Mouse (Mus musculus): ENCODE results near the gene Fnbp1. TPM values are rescaled to one million over a fixed set of nuclear protein-coding genes. Genes with fewer than 3 reads are reported as not detected.
A peak's percentile ranks its signal among the peaks of the same experiment; 100 is the strongest.

Gene Fnbp1
- total RNA-seq, 2 experiments from 2014 or later = 86.5 to 94.8 TPM

DNA sequence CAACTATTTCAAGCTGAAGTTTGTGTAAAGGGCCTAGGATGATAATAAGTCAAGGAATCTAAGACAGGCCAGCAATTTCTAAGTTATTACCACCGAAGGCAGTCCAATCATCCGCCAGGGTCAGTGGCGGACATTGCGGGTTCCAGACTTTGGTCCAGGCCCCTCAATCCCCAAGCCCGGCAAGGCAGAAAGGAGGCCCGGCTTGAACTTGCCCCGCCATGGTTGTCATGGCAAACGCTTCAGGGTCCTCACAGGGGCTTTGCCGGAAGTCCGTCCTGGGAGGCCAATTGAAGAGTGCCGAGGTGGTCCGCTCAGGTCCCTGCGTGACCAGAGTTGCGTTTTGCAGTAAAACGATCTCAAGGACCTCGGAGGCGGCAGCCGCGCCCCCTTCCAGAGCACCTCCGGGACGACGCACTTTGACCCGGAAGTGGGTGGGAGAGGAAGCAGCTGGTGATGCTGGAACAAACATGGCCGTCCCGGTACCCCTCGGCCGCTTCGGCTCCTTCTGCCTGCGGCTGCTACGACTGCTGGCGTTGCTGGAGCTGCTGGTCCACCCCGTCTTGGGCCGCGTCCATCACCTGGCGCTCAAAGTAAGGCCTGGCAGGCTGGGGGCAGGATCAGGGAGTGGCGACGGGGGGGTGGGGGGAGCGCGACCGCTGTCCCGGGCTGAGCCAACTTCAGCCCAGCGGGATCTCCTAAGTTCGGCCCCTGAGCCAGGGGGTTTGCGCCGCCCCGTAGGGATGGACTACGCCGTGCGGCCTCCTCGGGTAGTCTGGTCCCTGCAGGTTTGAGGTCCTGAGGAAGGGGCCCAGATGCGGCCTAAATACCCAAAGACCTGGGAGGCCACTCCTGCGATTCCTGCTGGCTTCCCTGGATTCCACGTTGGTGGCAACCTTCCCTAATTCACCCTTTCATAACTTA, 10.3 kb upstream of the Fnbp1 start, which contains the start of gene Gpr107:
TSS of gene Gpr107 (plus strand) at position 425 of the 921 bp plus-strand sequence.
- DNase-seq (ENCODE audit: low spot score in 2 of 2) = peak; percentile 80 to 83
- intact Hi-C loops (cut with DNase I) = loop anchor here (5.0 kb wide), 1 partner anchor 130 kb away; no protein-coding TSS in a partner anchor

DNA sequence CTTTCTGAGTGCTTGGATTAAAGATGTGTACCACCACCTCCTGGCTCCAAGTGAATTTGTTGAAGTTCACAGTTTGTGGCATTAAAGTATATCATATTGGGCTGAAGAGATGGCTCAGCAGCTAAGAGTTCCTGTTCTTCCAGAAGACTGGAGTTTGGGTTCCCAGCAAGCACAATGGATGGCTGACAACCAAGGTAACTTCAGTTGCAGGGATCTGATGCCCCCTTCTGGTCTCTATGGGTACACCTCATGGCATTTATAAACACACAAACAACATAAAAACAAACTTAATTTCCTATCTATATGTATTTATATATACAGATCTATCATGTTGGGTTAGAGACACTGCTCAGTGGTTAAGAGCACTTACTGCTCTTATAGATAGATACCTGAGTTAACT, 9.0 kb upstream of the Fnbp1 start:
- no peak for DNase-seq (ENCODE audit: low spot score in 2 of 2)
- intact Hi-C loops (cut with DNase I) = loop anchor here (5.0 kb wide), 1 partner anchor 128 kb away; no protein-coding TSS in a partner anchor

GRCm38 (mm10) chr2:31147054-31147453, 5.2 kb upstream of the Fnbp1 start:
- intact Hi-C loops (cut with DNase I) = no loop called here
- no peak for DNase-seq (ENCODE audit: low spot score in 2 of 2)

DNA sequence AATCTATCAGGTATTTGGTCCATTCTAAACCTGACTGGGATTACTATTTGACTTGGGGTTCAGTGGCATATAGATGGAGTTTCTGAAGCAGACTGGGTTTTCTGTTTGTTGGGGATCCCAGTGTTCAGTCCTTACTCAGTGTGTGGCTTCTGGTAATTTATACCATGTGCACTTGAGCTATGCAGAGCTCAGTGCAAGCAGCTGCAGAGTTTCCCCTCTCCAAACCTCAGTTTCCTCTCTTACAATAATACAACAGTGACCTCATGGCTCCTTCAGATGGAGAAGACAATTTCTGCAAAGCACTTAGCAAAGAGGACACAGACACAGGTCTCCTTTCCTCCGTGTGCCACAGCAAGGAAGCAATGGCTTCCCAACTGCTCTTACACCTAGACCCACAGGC, 3.1 kb upstream of the Fnbp1 start:
- intact Hi-C loops (cut with DNase I) = no loop called here
- no peak for DNase-seq (ENCODE audit: low spot score in 2 of 2)

DNA sequence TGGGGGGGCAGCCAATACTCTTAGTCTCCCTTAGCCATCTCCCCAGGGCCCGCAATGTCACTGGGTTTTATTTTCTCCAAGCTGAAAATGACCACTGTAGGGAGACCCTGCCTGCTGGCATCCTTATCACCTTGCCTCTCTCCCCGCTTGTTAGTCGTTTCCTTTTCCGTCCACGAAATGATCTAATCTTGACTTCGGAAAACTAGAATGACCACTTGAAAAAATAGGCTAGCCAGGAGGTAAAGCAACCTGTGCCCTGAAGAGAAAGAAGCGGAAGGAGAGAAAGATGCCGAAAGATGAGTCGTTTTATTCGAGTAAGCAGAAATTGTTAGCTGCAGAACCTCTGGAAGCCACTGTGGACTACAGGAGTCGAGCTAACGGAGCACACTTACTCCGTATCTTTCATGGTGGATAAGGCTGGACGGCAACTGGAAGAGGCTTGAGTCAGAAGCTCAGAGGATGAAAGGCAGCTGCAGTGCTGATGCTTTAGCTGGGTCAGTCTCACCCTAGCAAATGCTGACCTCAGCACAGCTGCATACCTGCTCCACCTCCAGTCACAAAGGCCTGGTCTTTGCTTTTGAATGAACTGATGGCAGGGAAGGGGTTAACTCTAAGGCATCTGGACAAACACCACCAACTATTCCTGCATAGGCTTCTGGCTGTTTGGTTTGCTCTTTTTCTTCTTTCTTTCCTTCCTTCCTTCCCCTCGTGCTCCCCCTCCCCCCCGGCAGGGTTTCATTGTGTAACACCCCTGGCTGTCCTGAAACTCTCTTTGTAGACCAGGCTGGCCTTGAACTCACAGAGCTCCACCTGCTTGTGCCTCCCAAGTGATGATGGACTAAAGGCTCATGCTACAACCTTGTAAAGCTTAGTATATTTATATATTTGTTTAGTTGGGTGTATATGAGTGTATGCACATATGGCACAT, 2.2 kb upstream of the Fnbp1 start:
- DNase-seq (ENCODE audit: low spot score in 2 of 2) = no peak

DNA sequence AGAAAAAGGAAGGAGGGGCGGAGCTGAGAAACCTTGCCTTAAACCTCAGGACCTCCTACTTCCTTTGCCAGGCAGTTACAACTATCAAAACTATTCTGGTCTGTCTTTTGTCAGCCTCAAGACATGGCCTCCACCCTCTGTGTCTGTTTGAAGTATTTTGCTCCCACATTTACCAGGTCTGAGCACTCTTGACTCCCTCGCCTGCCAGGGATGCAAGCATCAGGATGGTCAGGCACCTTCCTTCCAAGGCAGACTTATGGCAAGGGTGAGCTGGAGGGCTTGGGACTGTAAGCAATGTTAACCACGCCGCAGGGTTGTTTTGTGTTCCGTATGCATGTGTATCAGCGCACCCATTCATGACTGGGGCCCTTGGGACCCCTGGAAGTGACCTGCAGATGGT, 1.5 kb upstream of the Fnbp1 start:
- intact Hi-C loops (cut with DNase I) = no loop called here
- no peak for DNase-seq (ENCODE audit: low spot score in 2 of 2)

More for the DNA sequence above, 2.2 kb upstream of the Fnbp1 start:
- intact Hi-C loops (cut with DNase I) = no loop called here

DNA sequence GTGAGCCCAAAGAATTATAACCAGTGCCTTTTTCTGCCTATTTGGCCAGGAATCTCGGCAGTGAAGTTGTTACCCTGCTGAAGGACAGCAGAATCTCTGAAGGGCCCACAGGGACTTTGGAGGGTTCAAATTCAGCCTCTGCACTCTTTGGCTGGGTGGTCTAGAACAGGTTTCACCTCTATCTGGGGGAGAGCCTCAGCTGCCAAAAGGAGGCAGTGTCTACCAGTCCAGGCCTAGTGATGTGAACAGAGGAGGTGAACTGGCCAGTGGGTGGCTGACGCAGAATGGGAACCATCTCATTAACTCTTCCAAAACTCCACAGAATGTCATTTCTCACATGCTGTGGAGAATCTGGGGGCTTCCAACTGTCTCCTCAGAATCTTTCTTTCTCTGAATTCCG, 697 bp upstream of the Fnbp1 start:
- no peak for DNase-seq (ENCODE audit: low spot score in 2 of 2)
- intact Hi-C loops (cut with DNase I) = no loop called here

- peak; percentile 44 to 55 for DNase-seq (ENCODE audit: low spot score in 2 of 2)
Observed at GRCm38 (mm10) chr2:31141074-31141866, 538 bp downstream of the Fnbp1 start.

DNA sequence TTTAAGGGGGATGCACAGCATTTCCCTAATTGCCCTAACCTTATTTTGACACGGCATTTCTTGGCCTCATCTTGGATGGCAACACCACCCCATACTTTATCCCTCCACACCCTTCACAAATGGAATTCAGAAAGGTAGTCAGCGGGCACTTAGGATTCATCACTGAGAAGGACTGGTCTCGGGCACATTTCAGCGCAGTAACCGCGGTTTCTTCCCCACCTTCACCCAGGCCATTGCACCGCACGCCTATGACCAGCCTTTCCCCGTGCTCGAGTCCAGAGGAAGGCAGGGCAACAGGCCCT, 1.1 kb downstream of the Fnbp1 start:
- intact Hi-C loops (cut with DNase I) = loop anchor here (1.0 kb wide), 1 partner anchor 74 kb away; no protein-coding TSS in a partner anchor
- peak in 1 of 2 experiments; percentile 27 for DNase-seq (ENCODE audit: low spot score in 2 of 2)

More at GRCm38 (mm10) chr2:31141074-31141866, 538 bp downstream of the Fnbp1 start:
- intact Hi-C loops (cut with DNase I) = loop anchor here (1.0 kb wide), 1 partner anchor 75 kb away; no protein-coding TSS in a partner anchor

DNA sequence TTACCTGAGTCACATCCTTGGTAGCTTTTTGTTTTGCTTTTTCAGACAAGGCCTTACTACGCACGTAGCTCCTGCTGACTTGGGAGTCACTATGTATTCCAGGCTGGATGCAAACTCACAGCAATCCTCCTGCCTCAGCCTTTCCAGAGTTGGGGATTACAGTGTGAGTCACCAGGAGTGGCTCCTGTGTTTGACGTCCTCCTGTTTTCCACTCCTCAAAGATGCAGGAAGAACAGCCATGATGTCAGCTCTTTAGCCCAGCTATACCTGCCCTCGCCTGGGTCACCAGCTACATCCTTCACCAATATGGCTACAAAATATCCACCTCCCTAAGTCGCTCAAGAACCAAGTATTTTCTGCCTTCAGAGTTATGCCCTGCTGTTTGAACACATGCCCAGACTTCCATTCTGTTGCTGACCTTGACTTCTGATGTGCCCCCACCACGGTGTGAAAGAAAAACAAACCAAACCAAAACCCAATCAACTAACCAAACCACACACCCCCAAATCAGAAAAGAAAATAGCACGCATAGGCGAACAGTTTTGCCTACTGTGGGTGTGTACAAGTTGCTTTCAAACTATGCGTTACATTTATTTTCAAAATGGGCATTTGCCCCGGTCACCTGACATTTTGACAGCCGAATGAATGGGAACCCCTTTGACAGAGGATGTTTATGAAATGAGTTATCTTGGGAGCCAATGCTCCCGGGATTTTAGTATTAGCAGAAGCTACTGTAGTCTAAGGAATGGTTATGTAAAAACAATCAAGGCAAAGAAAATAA, 1.6 kb downstream of the Fnbp1 start:
- intact Hi-C loops (cut with DNase I) = no loop called here
- no peak for DNase-seq (ENCODE audit: low spot score in 2 of 2)

GRCm38 (mm10) chr2:31139174-31139632, 2.6 kb downstream of the Fnbp1 start:
- intact Hi-C loops (cut with DNase I) = no loop called here
- DNase-seq (ENCODE audit: low spot score in 2 of 2) = no peak

DNA sequence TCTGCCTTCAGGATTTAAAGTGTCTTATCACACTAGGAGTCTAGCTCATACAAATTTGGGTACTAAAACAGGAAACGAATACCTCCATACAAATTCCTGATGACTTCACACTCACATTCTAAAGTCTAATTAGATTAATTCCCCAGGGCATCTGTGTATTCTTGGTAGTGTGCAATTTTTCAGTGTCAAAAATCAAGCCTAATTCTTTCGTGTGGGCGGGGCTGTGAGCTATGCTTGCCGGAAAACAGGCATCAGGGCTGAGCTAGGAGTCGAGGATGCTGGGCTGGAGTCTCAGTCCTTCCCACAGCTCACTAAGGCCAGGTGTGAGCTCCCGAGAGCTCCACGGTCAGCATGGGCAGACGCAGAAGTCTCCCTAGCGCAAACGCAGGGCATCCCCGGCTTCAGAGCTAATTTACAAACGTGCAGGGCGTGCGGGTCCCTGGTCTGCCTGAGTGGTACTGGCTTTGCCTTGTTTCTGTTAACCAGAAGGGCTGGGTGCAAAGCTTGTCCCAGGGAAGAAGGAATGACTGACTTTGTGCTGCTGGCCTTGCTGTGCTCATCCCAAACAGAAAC, 4.7 kb downstream of the Fnbp1 start:
- no peak for DNase-seq (ENCODE audit: low spot score in 2 of 2)
- intact Hi-C loops (cut with DNase I) = no loop called here

DNA sequence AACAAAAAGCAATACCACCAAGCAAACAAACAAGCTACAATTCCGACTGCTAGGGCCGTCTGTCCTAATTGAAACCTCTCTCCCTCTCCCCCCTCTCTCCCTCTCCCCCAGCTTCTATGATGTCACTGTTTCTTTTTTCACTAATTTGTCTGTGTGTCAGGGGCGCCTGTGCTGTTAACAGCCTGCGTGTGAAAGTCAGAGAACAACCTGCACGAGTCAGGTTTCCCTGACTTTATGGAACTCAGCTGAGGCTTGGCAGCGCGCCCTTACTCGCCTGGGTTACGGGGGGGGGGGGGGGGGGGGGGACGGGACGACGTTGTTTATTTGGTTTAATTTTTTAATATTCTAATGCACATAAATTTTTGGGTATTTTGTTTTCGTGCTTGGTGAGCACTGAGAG, 5.5 kb downstream of the Fnbp1 start:
- intact Hi-C loops (cut with DNase I) = no loop called here
- DNase-seq (ENCODE audit: low spot score in 2 of 2) = no peak

GRCm38 (mm10) chr2:31135512-31135931, 6.3 kb downstream of the Fnbp1 start:
- intact Hi-C loops (cut with DNase I) = no loop called here

DNA sequence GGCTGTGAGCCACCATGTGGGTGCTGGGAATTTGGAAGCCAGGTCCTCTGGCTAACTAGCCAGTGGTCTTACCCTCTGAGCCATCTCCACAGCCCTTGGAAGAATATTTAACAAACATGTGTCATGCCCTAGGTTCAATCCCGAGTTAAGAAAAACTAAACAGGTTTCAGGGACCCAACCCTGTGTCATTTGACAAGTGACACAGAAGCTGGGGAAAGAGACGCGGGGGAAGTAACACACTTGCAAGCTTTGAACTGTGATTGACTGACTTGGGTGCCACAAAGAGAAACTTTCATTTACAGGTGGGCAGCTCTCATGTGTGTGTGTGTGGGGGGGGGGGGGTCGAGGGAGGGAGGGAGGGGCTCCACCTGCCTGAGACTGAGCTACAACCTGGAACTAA, 7.8 kb downstream of the Fnbp1 start:
- intact Hi-C loops (cut with DNase I) = no loop called here
- DNase-seq (ENCODE audit: low spot score in 2 of 2) = no peak

More at GRCm38 (mm10) chr2:31135512-31135931, 6.3 kb downstream of the Fnbp1 start:
- no peak for DNase-seq (ENCODE audit: low spot score in 2 of 2)

DNA sequence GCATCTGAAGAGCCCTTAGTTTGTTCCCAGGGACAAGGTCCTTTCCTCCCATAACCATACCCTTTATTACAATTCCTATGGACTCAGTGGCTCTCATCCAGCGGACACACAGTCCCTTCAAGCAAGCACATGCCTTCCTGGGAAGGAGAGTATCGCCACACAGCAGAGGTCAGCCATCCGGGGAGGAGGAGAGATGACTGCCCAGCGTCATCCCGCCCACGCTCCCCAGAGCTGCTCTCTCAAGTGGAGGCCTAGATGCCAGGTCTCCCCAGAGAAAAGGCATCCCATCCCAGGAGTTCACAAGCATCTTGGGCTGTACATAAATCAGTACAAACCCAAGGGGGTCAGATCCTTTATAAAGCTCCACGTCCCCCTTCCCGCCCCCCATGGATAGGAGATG, 9.1 kb downstream of the Fnbp1 start:
- intact Hi-C loops (cut with DNase I) = no loop called here
- DNase-seq (ENCODE audit: low spot score in 2 of 2) = no peak

- DNase-seq (ENCODE audit: low spot score in 2 of 2) = no peak
- intact Hi-C loops (cut with DNase I) = no loop called here
Observed at GRCm38 (mm10) chr2:31130815-31131299, 11.0 kb downstream of the Fnbp1 start.

Data from left cerebral cortex, postnatal 36 days (tissue).